Mouse (Mus musculus): ENCODE results near the gene Thada. TPM values are rescaled to one million over a fixed set of nuclear protein-coding genes. Genes with fewer than 3 reads are reported as not detected.

The Thada gene
- polyA plus RNA-seq, 1 experiment from 2014 or later = 10.8 TPM

DNA sequence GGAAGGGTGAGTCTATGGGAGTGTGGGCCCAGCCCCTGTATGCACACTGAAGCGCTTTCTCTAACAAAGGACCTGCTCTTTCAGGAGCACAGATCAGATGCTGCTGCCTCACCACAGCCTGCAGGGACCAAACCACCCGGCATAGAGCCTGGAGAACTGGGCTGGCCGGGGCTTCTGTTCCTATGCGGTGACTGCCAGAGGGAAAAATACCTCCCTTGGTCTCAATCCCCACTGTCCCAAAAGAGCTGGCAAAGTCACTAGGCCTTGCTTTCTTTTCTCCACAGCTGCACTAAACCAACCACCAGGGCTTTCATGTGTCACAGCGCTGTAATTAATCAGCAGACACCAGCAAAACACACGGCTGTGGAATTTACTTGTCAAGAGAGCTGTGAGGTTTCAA lies 191.8 kb downstream of the Thada start:
- Histone ChIP-seq H3K9me3 (ENCODE audit: control insufficient read depth, low read length) (no peaks in the 10 kb centered on the region), H3K4me2 (ENCODE audit: low read length) (no peak overlapping the region), H3K9ac (ENCODE audit: low read length) (no peak overlapping the region), H3K27me3 (replicated peaks; ENCODE audit: control insufficient read depth, insufficient read depth, low read length) (no peaks in the 10 kb centered on the region), H3K4me3 (ENCODE audit: low read depth, low read length) (no peak overlapping the region), H3K36me3 (ENCODE audit: control insufficient read depth, insufficient read depth, low read length) (no peaks in the 10 kb centered on the region), H3K27ac (ENCODE audit: low read depth) (peak overlapping the region; percentile 33; the same call in 1 of the 2 replicates), H3K4me1 (replicated peaks; ENCODE audit: control insufficient read depth, insufficient read depth, low read length) (peaks cover 45% of the 10 kb centered on the region)
- ATAC-seq (replicated peaks; ENCODE audit: low FRiP score, low TSS enrichment, low read depth) (no peak), DNase-seq (ENCODE audit: low spot score) (no peak)
- WGBS = 43% methylated on average over 6 of the region's 6 CpGs

DNA sequence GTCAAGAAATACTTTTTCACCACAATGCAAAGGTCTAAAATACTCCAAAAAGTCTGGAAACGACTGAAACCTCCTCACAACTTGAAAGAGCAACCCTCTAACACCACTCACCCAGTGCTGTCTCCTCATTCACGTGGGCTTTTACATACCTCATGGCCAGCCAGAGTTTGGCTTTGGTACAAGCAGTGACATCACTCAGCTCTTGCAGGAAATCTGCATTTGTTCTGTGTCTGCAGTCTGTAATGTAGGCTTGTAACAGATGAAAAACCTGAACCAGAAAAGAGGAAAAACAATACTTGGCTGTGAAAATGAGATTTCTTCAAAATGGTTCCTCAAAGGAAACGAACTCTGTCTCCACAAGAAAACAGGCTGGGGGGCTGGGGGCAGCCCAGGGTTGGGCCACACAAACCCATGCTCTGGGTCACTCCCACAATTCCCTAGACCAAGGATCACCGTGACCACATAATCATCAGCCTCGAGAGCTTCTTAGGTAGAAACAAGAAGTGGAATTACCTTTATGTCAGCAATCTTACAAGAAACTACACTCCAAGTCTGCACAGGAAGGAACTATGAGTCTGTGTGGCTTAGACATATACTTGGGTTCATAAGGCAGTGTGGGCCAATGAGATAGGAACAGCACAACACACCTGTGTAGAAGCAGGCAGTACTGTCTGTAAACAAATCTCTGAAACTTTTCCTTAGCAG lies 193.3 kb downstream of the Thada start:
- 45% methylated on average over 5 of the region's 5 CpGs for WGBS
- H3K9me3 ChIP-seq (ENCODE audit: control insufficient read depth, low read length) = no peaks in the 10 kb centered on the region
- ATAC-seq (replicated peaks; ENCODE audit: low FRiP score, low TSS enrichment, low read depth) = no peak; the same call in 1 of the 2 replicates
- H3K27me3 ChIP-seq (replicated peaks; ENCODE audit: control insufficient read depth, insufficient read depth, low read length) = no peaks in the 10 kb centered on the region
- DNase-seq (ENCODE audit: low spot score) = no peak
- H3K4me2 ChIP-seq (ENCODE audit: low read length) = no peak overlapping the region
- no peak overlapping the region for H3K9ac ChIP-seq (ENCODE audit: low read length)
- H3K36me3 ChIP-seq (ENCODE audit: control insufficient read depth, insufficient read depth, low read length) = no peaks in the 10 kb centered on the region
- no peak overlapping the region for H3K4me3 ChIP-seq (ENCODE audit: low read depth, low read length)
- peaks cover 38% of the 10 kb centered on the region for H3K4me1 ChIP-seq (replicated peaks; ENCODE audit: control insufficient read depth, insufficient read depth, low read length)
- H3K27ac ChIP-seq (ENCODE audit: low read depth) = peak overlapping the region; percentile 48

DNA sequence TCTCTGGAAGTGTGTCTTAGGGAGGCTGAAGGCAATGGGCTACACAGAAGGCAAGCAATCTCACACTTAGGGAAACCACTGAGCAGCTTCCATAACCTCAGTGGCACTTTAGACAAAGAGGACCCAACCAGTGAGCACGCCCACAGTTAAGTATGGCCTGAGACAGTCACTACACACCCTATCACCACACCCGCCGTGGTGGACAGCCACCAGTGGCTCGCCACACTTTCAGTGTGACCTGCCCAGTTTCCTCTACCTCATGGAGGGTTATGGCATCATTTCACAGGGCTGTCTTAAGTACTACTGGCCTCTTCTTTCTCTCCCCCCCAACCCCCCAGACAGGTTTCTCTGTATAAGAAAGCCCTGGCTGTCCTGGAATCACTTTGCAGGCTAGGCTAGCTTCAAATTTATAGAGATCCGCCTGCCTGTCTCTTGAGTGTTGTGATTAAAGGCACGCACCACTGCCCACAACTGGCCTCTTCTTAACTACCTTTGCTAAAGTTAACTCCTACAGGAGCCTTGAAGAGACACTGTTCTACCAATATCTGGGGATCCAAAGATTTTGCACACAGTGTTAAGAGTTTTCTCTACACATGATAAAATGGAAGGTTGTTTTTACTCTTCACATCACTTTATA lies 194.3 kb downstream of the Thada start:
- no peaks in the 10 kb centered on the region for H3K27me3 ChIP-seq (replicated peaks; ENCODE audit: control insufficient read depth, insufficient read depth, low read length)
- H3K9ac ChIP-seq (ENCODE audit: low read length) = no peak overlapping the region
- H3K27ac ChIP-seq (ENCODE audit: low read depth) = no peak overlapping the region
- DNase-seq (ENCODE audit: low spot score) (peak; percentile 32), ATAC-seq (replicated peaks; ENCODE audit: low FRiP score, low TSS enrichment, low read depth) (no peak)
- no peak overlapping the region for H3K4me3 ChIP-seq (ENCODE audit: low read depth, low read length)
- 84% methylated on average over 6 of the region's 6 CpGs for WGBS
- H3K36me3 ChIP-seq (ENCODE audit: control insufficient read depth, insufficient read depth, low read length) = no peaks in the 10 kb centered on the region
- H3K4me1 ChIP-seq (replicated peaks; ENCODE audit: control insufficient read depth, insufficient read depth, low read length) = peaks cover 43% of the 10 kb centered on the region
- H3K9me3 ChIP-seq (ENCODE audit: control insufficient read depth, low read length) = no peaks in the 10 kb centered on the region
- H3K4me2 ChIP-seq (ENCODE audit: low read length) = no peak overlapping the region

DNA sequence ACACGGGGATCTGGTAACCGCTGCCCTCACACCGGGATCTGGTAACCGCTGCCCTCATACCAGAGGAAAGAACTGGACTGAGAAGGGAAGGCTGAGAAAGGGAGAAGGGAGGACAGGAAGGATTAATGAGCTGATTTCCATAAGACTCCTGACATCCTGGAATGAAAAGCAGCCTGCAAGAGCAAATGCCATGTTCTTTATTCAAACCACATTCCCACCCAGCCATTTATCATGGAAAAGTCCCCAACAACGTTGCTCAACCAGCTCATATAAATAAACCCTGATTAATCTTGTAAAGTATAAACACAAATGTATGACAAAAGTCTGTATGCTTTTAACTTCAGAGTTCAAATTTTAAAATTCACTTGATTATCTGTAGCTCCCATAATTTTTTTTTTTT lies 196.3 kb downstream of the Thada start:
- H3K9ac ChIP-seq (ENCODE audit: low read length) = no peak overlapping the region
- H3K4me1 ChIP-seq (replicated peaks; ENCODE audit: control insufficient read depth, insufficient read depth, low read length) = peaks cover 45% of the 10 kb centered on the region
- H3K4me3 ChIP-seq (ENCODE audit: low read depth, low read length) = no peak overlapping the region
- H3K36me3 ChIP-seq (ENCODE audit: control insufficient read depth, insufficient read depth, low read length) = no peaks in the 10 kb centered on the region
- H3K27ac ChIP-seq (ENCODE audit: low read depth) = no peak overlapping the region
- no peak for DNase-seq (ENCODE audit: low spot score)
- H3K27me3 ChIP-seq (replicated peaks; ENCODE audit: control insufficient read depth, insufficient read depth, low read length) = no peaks in the 10 kb centered on the region
- WGBS = 65% methylated on average over 5 of the region's 5 CpGs
- H3K4me2 ChIP-seq (ENCODE audit: low read length) = no peak overlapping the region
- no peak for ATAC-seq (replicated peaks; ENCODE audit: low FRiP score, low TSS enrichment, low read depth)
- no peaks in the 10 kb centered on the region for H3K9me3 ChIP-seq (ENCODE audit: control insufficient read depth, low read length)

- no peak for ATAC-seq (replicated peaks; ENCODE audit: low FRiP score, low TSS enrichment, low read depth)
- no peaks in the 10 kb centered on the region for H3K27me3 ChIP-seq (replicated peaks; ENCODE audit: control insufficient read depth, insufficient read depth, low read length)
- DNase-seq (ENCODE audit: low spot score) = no peak
- no peak overlapping the region for H3K9ac ChIP-seq (ENCODE audit: low read length)
- H3K4me2 ChIP-seq (ENCODE audit: low read length) = no peak overlapping the region
- H3K9me3 ChIP-seq (ENCODE audit: control insufficient read depth, low read length) = no peaks in the 10 kb centered on the region
- no peaks in the 10 kb centered on the region for H3K36me3 ChIP-seq (ENCODE audit: control insufficient read depth, insufficient read depth, low read length)
- H3K4me1 ChIP-seq (replicated peaks; ENCODE audit: control insufficient read depth, insufficient read depth, low read length) = peaks cover 40% of the 10 kb centered on the region
- no peak overlapping the region for H3K27ac ChIP-seq (ENCODE audit: low read depth)
- no peak overlapping the region for H3K4me3 ChIP-seq (ENCODE audit: low read depth, low read length)
- WGBS = 53% methylated on average over 3 of the region's 3 CpGs
These were observed 197.6 kb downstream of the Thada start for GRCm38 (mm10) chr17:84268450-84268849.

DNA sequence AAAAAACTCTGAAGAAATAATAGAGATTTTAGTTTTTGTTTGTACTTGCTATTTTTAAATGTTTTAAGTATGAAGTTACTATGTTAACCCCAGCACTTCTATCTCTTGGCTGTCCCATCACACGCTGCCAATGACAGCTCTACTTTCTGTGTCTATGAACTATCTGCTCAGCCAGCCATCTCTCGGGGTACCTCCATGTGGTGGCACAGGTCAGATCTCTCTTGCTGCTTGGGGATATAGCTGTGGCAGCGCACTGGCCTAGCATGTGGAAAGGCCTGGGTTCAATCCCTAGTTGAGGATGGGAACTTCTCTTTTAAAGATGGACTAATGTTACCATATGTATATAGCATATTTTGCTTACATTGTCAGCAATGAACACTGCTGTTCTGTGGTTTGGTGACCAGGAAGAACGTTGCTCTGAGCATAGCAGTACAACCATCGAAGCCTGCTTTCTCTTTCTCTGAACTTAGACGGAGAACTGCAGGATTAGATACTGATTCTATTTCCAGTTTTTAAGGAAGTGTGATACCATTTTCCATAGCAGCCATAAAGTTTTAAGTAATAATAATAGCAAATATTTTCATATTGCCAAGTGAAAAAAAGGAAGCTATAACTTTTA lies 198.4 kb downstream of the Thada start:
- WGBS = 88% methylated on average over 6 of the region's 6 CpGs
- H3K27ac ChIP-seq (ENCODE audit: low read depth) = no peak overlapping the region

GRCm38 (mm10) chr17:84266161-84266948 lies 199.7 kb downstream of the Thada start:
- no peak for ATAC-seq (replicated peaks; ENCODE audit: low FRiP score, low TSS enrichment, low read depth)
- peak overlapping the region; percentile 6; the same call in 1 of the 2 replicates for H3K27ac ChIP-seq (ENCODE audit: low read depth)
- H3K9me3 ChIP-seq (ENCODE audit: control insufficient read depth, low read length) = no peaks in the 10 kb centered on the region
- no peak overlapping the region for H3K4me3 ChIP-seq (ENCODE audit: low read depth, low read length)
- peaks cover 32% of the 10 kb centered on the region for H3K4me1 ChIP-seq (replicated peaks; ENCODE audit: control insufficient read depth, insufficient read depth, low read length)
- no peak for DNase-seq (ENCODE audit: low spot score)
- H3K4me2 ChIP-seq (ENCODE audit: low read length) = no peak overlapping the region
- H3K36me3 ChIP-seq (ENCODE audit: control insufficient read depth, insufficient read depth, low read length) = no peaks in the 10 kb centered on the region
- no peaks in the 10 kb centered on the region for H3K27me3 ChIP-seq (replicated peaks; ENCODE audit: control insufficient read depth, insufficient read depth, low read length)
- no peak overlapping the region for H3K9ac ChIP-seq (ENCODE audit: low read length)
- 81% methylated on average over 3 of the region's 3 CpGs for WGBS

More for the DNA sequence above, 198.4 kb downstream of the Thada start:
- Histone ChIP-seq H3K36me3 (ENCODE audit: control insufficient read depth, insufficient read depth, low read length) (no peaks in the 10 kb centered on the region), H3K4me1 (replicated peaks; ENCODE audit: control insufficient read depth, insufficient read depth, low read length) (peaks cover 32% of the 10 kb centered on the region), H3K27me3 (replicated peaks; ENCODE audit: control insufficient read depth, insufficient read depth, low read length) (no peaks in the 10 kb centered on the region), H3K4me2 (ENCODE audit: low read length) (no peak overlapping the region), H3K9ac (ENCODE audit: low read length) (no peak overlapping the region), H3K9me3 (ENCODE audit: control insufficient read depth, low read length) (no peaks in the 10 kb centered on the region), H3K4me3 (ENCODE audit: low read depth, low read length) (no peak overlapping the region)
- DNase-seq (ENCODE audit: low spot score) (no peak), ATAC-seq (replicated peaks; ENCODE audit: low FRiP score, low TSS enrichment, low read depth) (no peak)

DNA sequence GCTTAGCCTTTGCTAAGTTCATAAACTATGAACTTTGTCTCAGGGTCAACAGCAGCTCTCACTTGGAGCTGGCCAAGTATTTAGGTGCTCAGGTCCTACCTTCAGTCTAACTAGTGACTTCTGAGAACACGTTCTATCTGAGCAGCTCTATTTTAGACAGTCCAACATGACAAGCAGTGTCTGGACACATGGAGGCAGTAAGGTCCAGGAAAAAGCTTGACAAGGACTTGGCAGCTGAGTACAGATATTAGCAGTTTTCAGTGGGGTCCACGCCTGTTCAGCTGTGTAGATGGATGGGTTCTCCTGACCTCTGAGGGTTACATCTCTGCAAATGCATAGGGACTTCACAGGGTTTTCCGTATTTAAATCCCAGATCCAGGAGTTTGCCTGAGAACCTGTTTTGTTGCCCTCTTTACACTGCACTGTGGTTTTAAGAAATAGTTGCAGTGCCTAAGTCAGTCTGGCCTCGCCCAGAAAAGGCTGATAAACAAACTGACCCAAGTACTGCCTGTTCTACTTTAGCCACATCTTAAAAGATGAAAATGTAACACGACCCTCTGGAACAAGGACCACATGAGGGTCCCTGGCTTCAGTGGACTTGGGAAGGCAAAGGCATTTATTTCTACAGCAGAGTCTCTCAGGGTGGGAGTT lies 200.4 kb downstream of the Thada start:
- Histone ChIP-seq H3K36me3 (ENCODE audit: control insufficient read depth, insufficient read depth, low read length) (no peaks in the 10 kb centered on the region), H3K9me3 (ENCODE audit: control insufficient read depth, low read length) (no peaks in the 10 kb centered on the region), H3K27ac (ENCODE audit: low read depth) (no peak overlapping the region; the same call in 1 of the 2 replicates), H3K4me1 (replicated peaks; ENCODE audit: control insufficient read depth, insufficient read depth, low read length) (peaks cover 32% of the 10 kb centered on the region), H3K4me2 (ENCODE audit: low read length) (no peak overlapping the region), H3K4me3 (ENCODE audit: low read depth, low read length) (no peak overlapping the region), H3K9ac (ENCODE audit: low read length) (no peak overlapping the region), H3K27me3 (replicated peaks; ENCODE audit: control insufficient read depth, insufficient read depth, low read length) (no peaks in the 10 kb centered on the region)
- no peak for ATAC-seq (replicated peaks; ENCODE audit: low FRiP score, low TSS enrichment, low read depth)
- no peak for DNase-seq (ENCODE audit: low spot score)
- 57% methylated on average over 5 of the region's 5 CpGs for WGBS

Measured in intestine, embryonic 14.5 days (tissue).